Mouse (Mus musculus) left cerebral cortex, postnatal 10 days (tissue): Measurements from ENCODE around the gene Maml3. TPM values are rescaled to one million over a fixed set of nuclear protein-coding genes. Genes with fewer than 3 reads are reported as not detected.

Experiments
- DNase-seq, 2 experiments: peaks; one replicate each; pipeline ENCODE4 v3.0.0; 2021 to 2022; ENCODE audit warnings: low spot score in 2 of 2, mixed read lengths in 1 of 2; ENCODE audit errors: extremely low spot score in 1 of 2
- intact Hi-C: fragments of 180-260 bp; cut with DNase I; formaldehyde crosslinking; loops from one replicate; pipeline ENCODE4 v1.15.1; 2025
- total RNA-seq, 2 experiments: library from RNA; stranded (reverse); gene quantifications; 2 replicates each; pipeline ENCODE4 v1.2.3; 2021

Gene Maml3
- total RNA-seq, 2 experiments from 2014 or later = 7.2 to 7.8 TPM

- intact Hi-C loops = no loop called here
- DNase-seq = no peak
Measured at GRCm38 (mm10) chr3:51907113-51907860, 197.6 kb downstream of the Maml3 start.

GRCm38 (mm10) chr3:51905903-51906302, 199.0 kb downstream of the Maml3 start:
- intact Hi-C loops = no loop called here
- DNase-seq = no peak

- intact Hi-C loops = no loop called here
Measured at GRCm38 (mm10) chr3:51904357-51904855, 200.5 kb downstream of the Maml3 start.

GRCm38 (mm10) chr3:51901151-51901550, 203.7 kb downstream of the Maml3 start:
- intact Hi-C loops = no loop called here
- DNase-seq = no peak

More at GRCm38 (mm10) chr3:51904357-51904855, 200.5 kb downstream of the Maml3 start:
- DNase-seq = no peak

GRCm38 (mm10) chr3:51894514-51894913, 210.4 kb downstream of the Maml3 start:
- intact Hi-C loops = no loop called here
- no peak for DNase-seq

- intact Hi-C loops = no loop called here
- no peak for DNase-seq
Measured at GRCm38 (mm10) chr3:51891562-51892119, 213.2 kb downstream of the Maml3 start.

- no peak for DNase-seq
- intact Hi-C loops = no loop called here
Measured at GRCm38 (mm10) chr3:51890181-51890580, 214.7 kb downstream of the Maml3 start.

GRCm38 (mm10) chr3:51889776-51890175, 215.1 kb downstream of the Maml3 start:
- peak; percentile 59 to 78 for DNase-seq
- intact Hi-C loops = loop anchor here (10.0 kb wide), 2 partner anchors 115 to 215 kb away; partner anchors contain the start of gene Maml3

GRCm38 (mm10) chr3:51888662-51889433, 216.0 kb downstream of the Maml3 start:
- intact Hi-C loops = loop anchor here (10.0 kb wide), 2 partner anchors 116 to 216 kb away; partner anchors contain the start of gene Maml3
- DNase-seq = no peak

GRCm38 (mm10) chr3:51888295-51888661, 216.6 kb downstream of the Maml3 start:
- DNase-seq = peak in 1 of 2 experiments; percentile 45
- intact Hi-C loops = loop anchor here (10.0 kb wide), 2 partner anchors 117 to 217 kb away; partner anchors contain the start of gene Maml3

GRCm38 (mm10) chr3:51885920-51886319, 219.0 kb downstream of the Maml3 start:
- DNase-seq = no peak
- intact Hi-C loops = loop anchor here (10.0 kb wide), 2 partner anchors 119 to 219 kb away; partner anchors contain the start of gene Maml3

- DNase-seq = no peak
- intact Hi-C loops = loop anchor here (10.0 kb wide), 2 partner anchors 119 to 219 kb away; partner anchors contain the start of gene Maml3
Measured at GRCm38 (mm10) chr3:51885487-51885886, 219.4 kb downstream of the Maml3 start.

GRCm38 (mm10) chr3:51881981-51882380, 222.9 kb downstream of the Maml3 start:
- intact Hi-C loops = loop anchor here (10.0 kb wide), 2 partner anchors 123 to 223 kb away; partner anchors contain the start of gene Maml3
- no peak for DNase-seq

- intact Hi-C loops = loop anchor here (10.0 kb wide), 2 partner anchors 123 to 223 kb away; partner anchors contain the start of gene Maml3
- DNase-seq = no peak
Measured at GRCm38 (mm10) chr3:51881393-51881792, 223.5 kb downstream of the Maml3 start.

GRCm38 (mm10) chr3:51880506-51881036, 224.3 kb downstream of the Maml3 start:
- intact Hi-C loops = loop anchor here (10.0 kb wide), 2 partner anchors 124 to 224 kb away; partner anchors contain the start of gene Maml3

GRCm38 (mm10) chr3:51879211-51879610, 225.7 kb downstream of the Maml3 start:
- intact Hi-C loops = loop anchor here (10.0 kb wide), 1 partner anchor 316 kb away; no protein-coding TSS in a partner anchor
- no peak for DNase-seq

More at GRCm38 (mm10) chr3:51880506-51881036, 224.3 kb downstream of the Maml3 start:
- no peak for DNase-seq

- DNase-seq = no peak
- intact Hi-C loops = loop anchor here (10.0 kb wide), 1 partner anchor 316 kb away; no protein-coding TSS in a partner anchor
Measured at GRCm38 (mm10) chr3:51878577-51878976, 226.3 kb downstream of the Maml3 start.

GRCm38 (mm10) chr3:51876729-51877128, 228.1 kb downstream of the Maml3 start:
- intact Hi-C loops = loop anchor here (10.0 kb wide), 1 partner anchor 318 kb away; no protein-coding TSS in a partner anchor
- DNase-seq = no peak
